Mouse (Mus musculus): ENCODE data around the gene Plcd4.
"Not testable (repeated sequence)": the region's sequence is repeated elsewhere in the genome, so short reads cannot be mapped to it uniquely, and the experiment has no call there.

The Plcd4 gene

DNA sequence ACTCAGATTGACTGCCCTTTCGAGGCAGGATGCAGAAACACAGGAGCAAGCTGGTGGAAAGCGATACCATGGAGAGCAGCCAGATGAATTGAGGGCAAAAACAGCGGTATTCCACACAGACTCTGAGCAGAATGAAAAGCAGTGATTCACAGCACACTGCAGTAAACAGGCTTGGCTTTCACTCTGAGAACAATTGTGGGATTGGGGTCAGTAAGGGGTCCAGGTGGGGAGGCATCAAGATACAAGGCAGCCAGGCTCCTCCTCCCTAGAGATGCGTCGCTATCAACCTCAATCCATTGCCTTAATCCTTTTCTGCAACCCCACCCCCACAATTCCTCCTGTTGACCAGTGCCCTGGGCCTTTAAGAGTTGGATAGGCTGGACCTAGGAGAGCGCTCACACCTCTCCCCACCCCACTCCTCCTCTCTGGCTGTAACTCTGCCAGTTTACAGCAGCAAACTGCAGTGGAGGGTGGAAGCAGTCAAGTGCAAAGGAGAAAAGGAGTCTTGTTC lies at the start of gene Plcd4:
Gene Plcd4 (plus strand): TSS at position 438 of the 511 bp plus-strand sequence.
- peak; percentile 17 to 62 for DNase-seq (ENCODE audit: inconsistent age in 2 of 2, low spot score in 1 of 2)

DNA sequence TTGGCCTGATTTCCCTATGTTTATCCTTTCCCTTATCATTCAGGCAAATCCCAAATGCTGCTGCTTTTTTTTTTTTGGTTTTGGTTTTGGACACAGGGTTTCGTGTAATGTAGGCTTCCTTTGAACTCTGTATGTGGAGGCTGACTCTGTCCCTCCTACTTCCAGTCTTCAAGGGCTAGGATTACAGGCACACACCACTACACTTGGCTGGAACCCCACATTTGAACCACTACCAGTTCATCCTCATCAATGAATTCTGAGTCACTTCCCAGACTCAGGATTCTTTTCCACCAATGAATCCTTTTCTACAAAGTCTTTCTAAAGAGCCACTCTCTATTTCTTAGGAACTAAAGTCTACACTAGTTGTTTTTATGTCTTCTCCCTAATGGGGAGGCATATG lies 41.6 kb upstream of the Plcd4 start:
- DNase-seq (ENCODE audit: inconsistent age in 2 of 2, low spot score in 1 of 2) = peak in 1 of 2 experiments; percentile 27

DNA sequence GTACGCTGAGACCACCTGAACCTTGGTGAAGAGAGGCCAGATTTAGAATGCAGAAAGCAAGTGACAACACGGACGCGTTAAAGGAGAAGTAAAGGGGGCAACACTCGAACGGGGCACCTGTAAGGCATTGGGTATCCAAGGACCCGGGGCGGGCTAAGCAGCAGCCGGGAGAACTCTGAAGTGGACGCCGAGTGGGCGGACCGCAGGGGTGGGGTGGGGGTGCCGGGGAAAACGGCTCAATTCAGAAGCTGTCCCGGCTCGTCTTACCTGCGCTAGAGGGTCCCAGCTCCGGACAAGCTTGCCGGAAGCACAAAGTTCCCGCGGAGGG lies 37.3 kb upstream of the Plcd4 start:
- DNase-seq (ENCODE audit: inconsistent age in 2 of 2, low spot score in 1 of 2) = no peak

DNA sequence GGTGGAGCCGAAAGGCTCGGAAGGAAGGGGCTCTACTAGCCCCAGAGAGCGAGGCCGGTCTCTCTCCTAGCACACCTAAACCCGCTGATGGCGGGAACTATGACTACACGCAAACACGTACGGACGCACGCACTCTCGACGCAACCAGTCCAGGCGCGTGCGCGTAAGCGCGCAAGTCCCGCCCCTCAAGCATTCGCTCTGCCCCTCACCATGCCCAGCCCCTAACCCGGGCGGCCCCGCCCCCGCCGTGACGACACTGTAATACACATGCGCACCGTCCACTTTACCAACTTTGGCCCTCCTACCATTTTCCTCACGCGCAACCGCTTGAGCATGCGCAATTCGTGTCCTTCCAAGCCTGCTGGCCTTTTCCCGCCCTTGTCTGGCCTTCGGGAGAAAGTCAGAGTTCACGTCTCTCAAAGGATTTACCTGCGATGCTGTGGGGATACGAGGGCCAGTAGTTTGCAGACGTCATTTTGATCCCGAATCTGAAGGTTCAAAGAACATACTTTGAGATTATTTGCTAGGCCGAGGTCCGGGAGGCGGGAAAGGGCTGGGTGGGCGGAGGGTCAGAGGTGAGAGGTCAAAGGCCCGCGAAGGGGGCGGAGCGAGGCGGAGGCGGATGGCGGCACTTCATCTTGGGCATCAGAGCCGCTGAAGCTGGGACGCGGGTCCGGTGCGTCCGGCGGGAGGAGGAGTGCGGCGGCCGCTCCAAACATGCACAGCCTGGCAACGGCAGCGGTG lies 36.8 kb upstream of the Plcd4 start, which contains the start of gene Cnot9:
Gene Cnot9 (plus strand): TSS at position 338 of the 744 bp plus-strand sequence.
- peak; percentile 100 for DNase-seq (ENCODE audit: inconsistent age in 2 of 2, low spot score in 1 of 2)

DNA sequence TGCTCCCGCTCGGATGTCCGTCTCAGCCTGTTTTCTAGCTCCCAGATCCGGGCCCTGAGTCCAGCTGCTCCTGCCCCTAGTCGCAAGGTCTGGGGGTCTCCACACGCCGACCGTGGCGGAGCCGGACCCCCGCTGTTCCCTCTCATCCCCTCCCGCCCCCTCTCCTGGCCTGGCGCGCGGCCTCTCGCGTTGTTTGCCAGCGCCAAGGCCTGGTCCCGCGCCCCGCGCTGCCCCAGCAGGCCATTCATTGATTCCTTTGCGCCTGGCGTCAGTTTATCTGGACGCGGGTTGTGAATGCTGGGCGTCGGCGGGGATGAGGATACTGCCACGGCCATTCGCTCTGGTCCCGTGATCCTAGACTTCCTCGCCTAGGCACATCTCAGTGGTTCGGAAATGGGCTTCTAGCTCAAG lies 36.2 kb upstream of the Plcd4 start:
- DNase-seq (ENCODE audit: inconsistent age in 2 of 2, low spot score in 1 of 2) = peak in 1 of 2 experiments; percentile 70

DNA sequence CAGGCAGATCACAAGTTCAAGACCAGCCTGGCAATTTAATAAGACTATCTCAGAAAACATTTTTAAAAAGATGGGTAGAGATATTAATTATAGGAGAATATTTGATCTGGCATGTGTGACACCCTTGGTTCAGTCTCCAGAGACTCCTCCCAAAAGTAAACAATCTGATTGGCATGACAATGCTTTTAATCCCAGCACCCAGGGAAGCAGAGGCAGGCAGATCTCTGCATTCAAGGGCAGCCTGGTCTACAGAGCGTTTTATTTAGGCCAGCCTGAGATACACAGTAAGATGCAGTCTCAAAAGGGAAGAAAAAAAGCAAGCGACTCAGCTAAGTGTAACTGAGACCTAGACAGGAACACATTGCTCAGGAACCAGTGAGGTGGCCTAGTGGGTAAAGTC lies 34.9 kb upstream of the Plcd4 start:
- no peak for DNase-seq (ENCODE audit: inconsistent age in 2 of 2, low spot score in 1 of 2)

DNA sequence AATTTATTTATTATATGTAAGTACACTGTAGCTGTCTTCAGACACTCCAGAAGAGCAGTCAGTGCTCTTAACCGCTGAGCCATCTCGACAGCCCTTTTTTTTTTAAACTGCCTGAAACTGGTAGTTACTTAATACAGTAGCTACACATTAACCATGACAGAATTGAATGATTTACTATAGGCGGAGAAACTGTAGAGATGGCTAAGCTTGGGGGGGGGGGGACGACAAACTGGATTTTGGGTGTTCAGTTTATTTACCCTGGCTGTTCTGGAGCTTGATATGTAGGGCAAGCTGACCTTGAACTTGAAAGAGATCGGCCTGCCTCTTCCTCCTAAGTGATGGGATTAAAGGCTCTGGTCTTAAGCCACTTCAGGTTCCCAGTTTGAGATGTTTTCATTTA lies 31.4 kb upstream of the Plcd4 start:
- no peak for DNase-seq (ENCODE audit: inconsistent age in 2 of 2, low spot score in 1 of 2)

DNA sequence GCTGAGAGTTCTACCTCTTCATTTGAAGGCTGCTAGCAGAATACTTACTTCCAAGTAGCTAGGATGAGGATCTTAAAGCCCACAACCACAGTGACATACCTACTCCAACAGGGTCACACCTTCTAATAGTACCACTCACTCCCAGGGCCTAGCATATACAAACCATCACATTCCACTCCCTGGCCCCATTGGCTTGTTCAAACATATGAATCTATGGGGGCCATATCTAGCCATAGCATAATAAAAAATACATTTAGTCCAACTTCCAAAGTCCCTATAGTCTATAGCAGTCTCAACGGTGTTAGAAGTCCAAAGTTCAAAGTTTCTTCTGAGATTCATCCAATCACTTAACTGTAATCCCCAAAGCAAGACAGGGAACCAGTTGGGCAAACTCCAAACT lies 29.7 kb upstream of the Plcd4 start:
- not testable (repeated sequence) for DNase-seq (ENCODE audit: inconsistent age in 2 of 2, low spot score in 1 of 2)

DNA sequence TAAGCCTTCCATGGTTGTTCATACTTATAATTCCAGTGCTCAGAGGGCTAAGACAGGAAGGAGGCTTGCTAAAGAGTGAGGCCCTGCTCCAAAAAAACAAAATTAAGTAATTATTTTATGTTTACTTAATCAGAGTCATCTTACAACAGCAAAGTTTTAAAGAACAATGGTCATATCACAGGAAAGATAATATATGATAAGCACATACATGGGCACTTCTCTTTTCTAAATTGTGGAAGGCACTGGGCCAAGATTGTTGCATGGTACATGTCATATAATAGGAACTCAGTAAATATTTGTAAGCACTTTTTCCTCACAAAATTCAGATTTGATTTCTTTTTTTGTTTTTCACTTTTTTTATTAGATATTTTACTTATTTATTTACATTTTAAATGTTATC lies 22.8 kb upstream of the Plcd4 start:
- no peak for DNase-seq (ENCODE audit: inconsistent age in 2 of 2, low spot score in 1 of 2)

DNA sequence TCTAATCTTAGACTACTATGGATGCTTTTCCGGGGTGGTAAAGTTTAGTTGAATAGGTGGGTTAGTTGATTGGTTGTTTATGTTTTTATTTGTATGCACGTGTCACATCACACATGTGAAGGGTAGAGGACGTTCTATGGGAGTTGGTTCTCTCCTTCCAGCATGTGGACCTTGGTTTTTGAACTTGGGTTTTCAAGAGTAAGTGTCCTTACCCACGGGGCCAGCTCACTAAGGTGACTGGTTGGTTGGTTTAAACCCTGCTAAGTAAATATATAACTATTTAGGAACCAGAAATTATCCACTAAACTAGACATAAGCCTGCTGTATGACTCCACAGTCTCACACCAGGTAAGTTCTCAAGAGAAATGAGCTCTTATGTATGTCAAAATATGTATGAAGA lies 17.9 kb upstream of the Plcd4 start:
- DNase-seq (ENCODE audit: inconsistent age in 2 of 2, low spot score in 1 of 2) = no peak

DNA sequence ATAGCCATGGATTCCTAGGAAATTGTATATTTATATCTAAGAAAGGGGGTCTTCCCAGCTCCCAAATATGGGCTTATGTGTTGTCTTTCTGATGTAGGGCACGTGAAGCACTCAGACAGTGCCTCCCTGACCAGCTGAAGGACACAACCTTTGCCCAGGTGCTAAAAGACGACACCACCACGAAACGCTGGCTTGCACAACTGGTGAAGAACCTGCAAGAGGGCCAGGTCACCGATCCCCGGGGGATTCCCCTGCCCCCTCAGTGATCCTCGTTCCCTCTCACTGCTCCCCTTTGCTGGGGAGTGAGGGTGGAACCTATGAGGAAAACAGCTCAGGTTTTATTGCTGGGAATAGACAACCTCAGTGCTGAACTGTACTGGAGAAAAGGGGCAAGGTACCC lies 14.1 kb upstream of the Plcd4 start:
- no peak for DNase-seq (ENCODE audit: inconsistent age in 2 of 2, low spot score in 1 of 2)

DNA sequence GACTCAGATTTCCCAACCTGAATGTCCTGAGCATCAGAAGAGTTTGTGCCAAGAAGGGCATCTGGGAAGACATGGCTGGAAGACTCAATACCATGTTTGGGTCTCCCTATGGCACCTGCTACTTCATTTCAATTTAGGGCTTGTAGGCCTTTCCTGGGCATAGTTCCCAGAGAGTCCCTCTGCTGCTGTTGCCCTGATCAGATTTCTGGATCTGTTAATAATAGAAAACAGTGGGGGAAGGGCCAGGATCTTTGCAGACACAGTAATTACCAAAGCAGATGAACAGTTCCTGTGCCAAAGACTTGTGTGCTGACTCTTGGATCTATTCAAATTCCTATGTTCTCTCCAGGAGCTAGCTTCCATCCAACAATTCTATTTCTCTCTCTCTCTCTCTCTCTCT lies 4.0 kb upstream of the Plcd4 start:
- no peak for DNase-seq (ENCODE audit: inconsistent age in 2 of 2, low spot score in 1 of 2)

DNA sequence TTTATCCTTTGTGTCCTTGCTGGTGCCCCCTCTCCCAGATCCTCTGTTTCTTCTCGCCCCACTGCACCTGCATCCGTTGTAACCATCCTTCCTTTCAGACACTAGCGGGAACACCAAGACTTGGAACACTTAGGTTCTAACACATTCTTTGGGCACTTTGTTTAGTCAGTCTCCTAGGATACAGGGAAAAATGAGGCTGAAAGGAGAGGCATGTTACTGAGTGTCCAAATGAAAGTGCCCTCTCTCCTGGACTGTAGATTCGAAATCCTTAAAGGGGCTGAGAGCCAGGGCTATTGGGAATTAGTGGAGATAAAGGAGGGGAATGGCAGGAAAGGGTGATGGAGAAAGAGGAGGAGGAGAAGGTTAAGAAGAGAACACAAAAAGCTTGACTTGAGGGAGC lies 1.5 kb downstream of the Plcd4 start, which contains the start of gene Usp37:
Gene Usp37 (minus strand): TSS at position 101 of the 400 bp plus-strand sequence.
- no peak for DNase-seq (ENCODE audit: inconsistent age in 2 of 2, low spot score in 1 of 2)

DNA sequence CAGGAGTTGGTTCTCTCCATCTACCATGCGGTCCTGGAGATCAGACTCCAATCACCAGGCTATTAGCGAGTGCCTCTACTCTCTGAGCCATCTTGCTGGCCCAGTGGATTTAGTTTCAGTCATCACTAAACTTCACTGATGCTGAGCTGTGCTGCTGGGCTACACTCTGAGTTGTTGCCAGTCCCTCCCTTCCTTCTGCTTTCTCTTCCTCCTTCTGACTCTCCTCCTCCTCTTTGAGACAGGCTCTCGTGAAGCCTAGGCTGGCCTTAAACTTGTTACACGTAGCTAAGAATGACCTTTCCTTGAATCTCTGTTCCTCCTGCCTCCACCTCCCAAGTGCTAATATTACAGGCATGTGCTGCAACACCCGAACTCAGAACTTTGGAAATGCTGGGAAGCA lies 16.4 kb downstream of the Plcd4 start:
- DNase-seq (ENCODE audit: inconsistent age in 2 of 2, low spot score in 1 of 2) = no peak

DNA sequence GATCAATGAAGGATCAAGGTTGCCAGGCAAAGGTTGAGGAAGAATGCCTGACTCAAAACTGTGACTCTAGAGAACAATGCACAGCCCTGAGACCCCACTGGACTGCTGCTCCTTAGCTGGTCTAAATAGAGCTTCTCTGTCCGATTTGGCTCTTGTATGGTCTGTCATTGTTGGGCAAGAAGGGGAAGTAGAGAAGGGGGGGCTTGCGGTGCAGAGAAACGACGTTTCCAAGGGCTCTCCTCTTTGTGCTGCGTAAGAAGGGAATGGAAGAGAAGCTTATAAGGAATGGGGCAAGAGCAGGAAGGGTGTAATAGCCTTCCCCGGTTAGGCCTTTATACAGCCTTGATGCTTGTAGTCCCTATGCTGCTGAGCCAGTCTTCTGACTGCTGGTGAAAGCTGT lies 23.1 kb downstream of the Plcd4 start:
- no peak for DNase-seq (ENCODE audit: inconsistent age in 2 of 2, low spot score in 1 of 2)

DNA sequence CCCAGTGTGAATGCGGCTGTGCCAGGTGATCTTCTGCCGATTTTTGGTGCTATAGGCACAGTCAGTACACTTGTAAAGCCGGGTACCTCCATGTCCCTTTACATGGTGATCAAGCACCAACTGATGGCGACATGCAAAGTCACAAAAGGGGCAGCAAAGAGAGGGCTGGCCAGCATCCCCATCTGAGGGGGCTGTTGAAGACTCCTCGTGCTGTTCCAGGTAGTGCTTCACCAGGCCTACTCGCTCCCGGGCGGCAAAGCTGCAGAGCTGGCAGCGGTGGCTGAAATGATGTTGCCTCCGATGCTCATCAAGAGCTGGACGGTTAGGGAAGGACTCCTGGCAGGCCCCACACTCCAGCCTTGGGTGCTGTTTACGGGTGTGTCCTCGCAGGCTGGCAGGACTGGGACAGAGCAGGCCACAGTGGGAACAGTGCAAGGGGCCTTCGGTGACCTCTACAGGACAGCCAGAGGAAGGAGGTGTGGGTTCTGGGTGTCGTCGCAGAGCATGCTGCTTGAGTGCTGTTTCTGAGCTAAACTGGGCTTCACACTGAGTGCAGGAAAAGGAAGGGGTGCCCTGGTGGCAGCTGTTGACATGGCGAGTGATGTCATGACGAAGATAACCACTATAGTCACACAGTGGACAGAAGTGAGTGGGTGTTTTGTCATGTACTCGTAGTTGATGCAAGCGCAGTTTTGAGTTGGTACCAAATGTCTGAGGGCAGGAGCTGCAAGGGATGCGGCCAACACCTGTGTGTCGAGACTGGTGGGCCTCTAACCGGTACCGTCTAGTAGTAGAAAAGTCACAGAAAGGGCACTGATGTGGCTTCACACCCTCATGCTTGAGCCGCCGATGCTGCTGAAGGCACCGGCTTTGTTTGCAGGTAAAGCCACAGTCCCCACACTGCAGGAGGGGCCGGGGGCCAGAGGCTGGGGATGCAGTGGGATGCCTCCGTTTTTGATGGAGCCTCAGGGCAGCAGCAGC lies 27.3 kb downstream of the Plcd4 start:
- DNase-seq (ENCODE audit: inconsistent age in 2 of 2, low spot score in 1 of 2) = peak in 1 of 2 experiments; percentile 17

DNA sequence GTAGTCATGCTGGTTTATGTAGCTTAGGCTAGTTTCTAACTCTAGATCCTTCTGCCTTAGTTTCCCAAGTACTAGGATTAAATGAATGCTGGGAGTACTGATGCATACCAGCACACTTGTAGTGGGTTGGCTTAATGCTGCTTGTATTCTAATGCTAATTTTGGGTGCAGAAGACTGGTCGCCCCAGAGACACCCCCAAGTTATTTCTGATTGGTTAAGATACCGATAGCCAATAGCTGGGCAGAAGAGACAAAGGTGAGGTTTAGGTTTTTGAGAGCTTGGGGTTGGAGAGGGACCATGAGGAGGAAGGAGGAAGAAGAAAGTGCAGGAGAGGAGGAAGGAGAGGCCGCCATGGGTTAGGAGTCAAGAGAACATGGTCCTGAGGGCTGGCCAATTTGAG lies 39.9 kb downstream of the Plcd4 start:
- DNase-seq (ENCODE audit: inconsistent age in 2 of 2, low spot score in 1 of 2) = no peak

DNA sequence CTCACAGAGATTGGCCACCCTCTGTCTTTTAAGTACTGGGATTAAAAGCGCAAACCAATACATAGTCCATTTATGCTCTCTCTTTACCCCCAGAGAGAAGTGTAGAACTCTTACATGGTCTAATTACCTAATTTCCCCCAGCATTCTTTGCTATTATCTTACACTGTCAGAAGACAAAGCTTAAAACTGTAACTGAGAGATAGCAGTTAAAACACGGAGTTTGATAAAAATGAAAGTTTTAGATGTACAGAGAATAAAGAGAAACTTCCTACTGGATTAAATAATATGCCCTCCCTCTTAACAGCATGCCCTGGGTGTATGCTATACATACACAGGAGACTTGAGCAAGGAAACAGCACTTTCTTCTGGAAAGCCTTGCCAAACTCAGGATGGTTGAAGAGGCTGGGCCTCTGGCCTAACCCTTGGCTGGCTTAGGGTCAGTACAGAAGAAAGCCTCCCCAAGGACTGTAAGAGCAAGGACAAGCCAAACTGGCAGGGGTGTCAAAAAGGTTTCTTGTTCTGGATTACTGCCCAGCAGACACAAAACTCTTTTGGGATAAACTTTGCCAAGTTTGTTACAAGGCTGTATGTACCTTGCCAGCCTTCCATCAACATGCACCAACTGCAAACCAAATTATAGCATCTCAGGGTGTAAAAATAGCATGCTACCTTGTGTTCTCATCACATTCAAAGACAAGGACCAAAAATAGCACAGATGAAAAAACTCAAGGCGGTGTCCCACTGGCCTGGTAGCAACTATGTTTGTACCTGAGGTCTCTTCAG lies 42.1 kb downstream of the Plcd4 start:
- DNase-seq (ENCODE audit: inconsistent age in 2 of 2, low spot score in 1 of 2) = peak in 1 of 2 experiments; percentile 67

DNA sequence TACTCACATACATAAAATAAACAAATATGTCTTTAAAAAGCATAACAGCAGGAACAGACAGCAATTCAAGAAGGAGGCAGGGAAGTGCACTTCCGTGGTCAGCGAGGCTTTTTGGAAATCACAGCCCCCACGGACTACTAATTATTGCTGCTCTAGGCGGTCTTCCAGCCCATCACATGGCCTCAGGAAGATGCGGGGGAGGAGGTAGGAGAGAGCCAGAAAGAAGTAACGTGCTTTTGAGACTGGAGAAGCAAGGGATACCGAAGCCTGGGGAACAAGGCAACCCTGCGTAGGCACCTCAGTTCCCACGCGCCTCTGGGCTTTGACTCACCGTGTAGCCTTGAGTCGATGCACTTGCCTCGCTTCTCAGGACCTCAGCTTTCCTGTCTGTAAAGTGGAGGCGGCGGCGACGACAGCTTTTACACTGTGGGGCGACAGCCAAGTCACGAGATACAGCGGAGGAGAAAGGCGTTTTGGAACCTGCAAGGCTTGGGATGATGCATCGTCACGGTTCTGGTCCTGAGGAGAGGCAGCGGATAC lies 44.6 kb downstream of the Plcd4 start:
- DNase-seq (ENCODE audit: inconsistent age in 2 of 2, low spot score in 1 of 2) = no peak

DNA sequence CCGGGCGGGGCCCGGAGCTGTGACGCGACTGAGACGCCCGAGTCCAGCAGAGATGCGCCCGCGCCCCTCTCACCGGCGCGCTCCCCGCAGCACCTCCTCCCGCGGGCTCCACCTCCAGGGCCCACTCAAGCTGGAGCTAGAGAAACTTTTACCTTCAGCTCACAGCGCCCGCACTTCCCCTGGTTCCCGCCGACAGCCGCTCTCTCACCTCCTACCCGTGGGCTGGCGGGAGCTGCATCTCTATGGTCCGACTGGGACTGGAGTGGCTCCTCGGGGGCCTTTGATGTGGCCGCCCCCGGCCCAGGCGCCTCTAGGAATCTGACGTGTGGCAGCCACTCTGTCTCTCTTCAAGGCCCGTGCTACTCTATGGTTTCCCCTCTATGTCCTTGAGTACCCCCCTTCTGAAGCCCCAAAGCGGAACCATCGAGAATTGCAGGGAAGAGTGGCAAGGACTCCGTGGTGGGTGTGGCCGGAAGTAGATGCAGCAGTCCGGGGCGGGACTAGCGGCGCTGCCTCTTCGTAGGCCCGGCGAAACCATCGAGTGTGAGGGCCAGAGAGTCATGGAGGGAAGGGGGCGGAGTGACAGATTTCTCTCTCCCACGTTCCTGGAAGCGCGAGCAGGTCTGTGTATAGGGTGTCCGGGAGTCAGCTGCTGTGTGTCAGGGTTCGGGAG lies 45.2 kb downstream of the Plcd4 start, which contains the start of the genes Zfp142 and Bcs1l:
Gene Zfp142 (minus strand): TSS at position 474 of the 673 bp plus-strand sequence.
Gene Bcs1l (plus strand): TSS at position 517 of the 673 bp plus-strand sequence.
- peak; percentile 99 to 100 for DNase-seq (ENCODE audit: inconsistent age in 2 of 2, low spot score in 1 of 2)

Measured in adrenal gland, adult (tissue).